Mouse (Mus musculus) left cerebral cortex, adult 2 months (tissue): ENCODE results near the gene Tbl1x. TPM values are rescaled to one million over a fixed set of nuclear protein-coding genes. Genes with fewer than 3 reads are reported as not detected.

Experiments
- DNase-seq, 2 experiments: peaks; one replicate each; pipeline ENCODE4 v3.0.0; 2021 to 2022; ENCODE audit warnings: low spot score in 2 of 2, mixed read lengths in 1 of 2; ENCODE audit errors: extremely low spot score in 1 of 2
- H3K27ac ChIP-seq: fragments of 200-600 bp; 2 replicates; pipeline ENCODE4 v1.8.1; 2022
- H3K4me3 ChIP-seq: fragments of 200-600 bp; 2 replicates; pipeline ENCODE4 v1.8.1; 2022
- CTCF ChIP-seq: fragments of 200-600 bp; IDR thresholded peaks from 2 replicates; pipeline ENCODE4 v1.8.1; 2022; ENCODE audit warnings: antibody characterized with exemption, mild to moderate bottlenecking, moderate library complexity
- intact Hi-C: fragments of 180-260 bp; cut with DNase I; formaldehyde crosslinking; loops from one replicate; pipeline ENCODE4 v1.15.1; 2025
- total RNA-seq, 2 experiments: library from RNA; stranded (reverse); gene quantifications; 2 replicates each; pipeline ENCODE4 v1.2.3; 2021

Gene Tbl1x
- total RNA-seq, 2 experiments from 2014 or later, result 49.6 TPM

- intact Hi-C loops, result no loop called here
- Histone ChIP-seq H3K4me3 (no peak overlapping the region), H3K27ac (no peak overlapping the region)
- TF ChIP-seq CTCF, result no peak
- DNase-seq, result no peak
These were observed 34.7 kb downstream of the Tbl1x start for GRCm38 (mm10) chrX:77545362-77546078.

GRCm38 (mm10) chrX:77546448-77546847, 35.6 kb downstream of the Tbl1x start:
- no peak overlapping the region for H3K27ac ChIP-seq
- H3K4me3 ChIP-seq, result no peak overlapping the region
- TF ChIP-seq CTCF, result no peak; the same call in 1 of the 2 replicates
- no peak for DNase-seq
- intact Hi-C loops, result no loop called here

- intact Hi-C loops, result no loop called here
- Histone ChIP-seq H3K27ac (no peak overlapping the region), H3K4me3 (no peak overlapping the region)
- DNase-seq, result no peak
- no peak for TF ChIP-seq CTCF
These were observed 38.1 kb downstream of the Tbl1x start for GRCm38 (mm10) chrX:77548951-77549350.

- no peak for DNase-seq
- intact Hi-C loops, result no loop called here
- no peak overlapping the region for H3K4me3 ChIP-seq
- no peak for TF ChIP-seq CTCF
- no peak overlapping the region for H3K27ac ChIP-seq
These were observed 39.6 kb downstream of the Tbl1x start for GRCm38 (mm10) chrX:77550388-77550787.

GRCm38 (mm10) chrX:77551306-77551705, 40.5 kb downstream of the Tbl1x start:
- intact Hi-C loops, result no loop called here
- no peak for DNase-seq
- TF ChIP-seq CTCF, result no peak
- H3K4me3 ChIP-seq, result no peak overlapping the region
- H3K27ac ChIP-seq, result no peak overlapping the region

GRCm38 (mm10) chrX:77552088-77552487, 41.3 kb downstream of the Tbl1x start:
- TF ChIP-seq CTCF, result no peak
- no peak overlapping the region for H3K27ac ChIP-seq
- intact Hi-C loops, result no loop called here
- H3K4me3 ChIP-seq, result no peak overlapping the region
- no peak for DNase-seq

- TF ChIP-seq CTCF, result no peak
- no peak for DNase-seq
- intact Hi-C loops, result no loop called here
- Histone ChIP-seq H3K27ac (no peak overlapping the region), H3K4me3 (no peak overlapping the region)
These were observed 45.2 kb downstream of the Tbl1x start for GRCm38 (mm10) chrX:77555985-77556384.

GRCm38 (mm10) chrX:77559199-77559881, 48.5 kb downstream of the Tbl1x start:
- no peak for DNase-seq
- Histone ChIP-seq H3K4me3 (no peak overlapping the region), H3K27ac (no peak overlapping the region)
- TF ChIP-seq CTCF, result no peak
- intact Hi-C loops, result no loop called here

GRCm38 (mm10) chrX:77563616-77564015, 52.8 kb downstream of the Tbl1x start:
- no peak for TF ChIP-seq CTCF
- DNase-seq, result no peak
- no peak overlapping the region for H3K27ac ChIP-seq
- H3K4me3 ChIP-seq, result no peak overlapping the region
- intact Hi-C loops, result no loop called here

- no peak overlapping the region for H3K4me3 ChIP-seq
- intact Hi-C loops, result no loop called here
- no peak overlapping the region for H3K27ac ChIP-seq
- no peak for TF ChIP-seq CTCF
- DNase-seq, result no peak
These were observed 55.9 kb downstream of the Tbl1x start for GRCm38 (mm10) chrX:77566739-77567138.

GRCm38 (mm10) chrX:77568013-77568412, 57.2 kb downstream of the Tbl1x start:
- intact Hi-C loops, result loop anchor here (2.0 kb wide), 1 partner anchor 57 kb away; the partner anchor contains the start of gene Tbl1x
- no peak for DNase-seq
- no peak overlapping the region for H3K4me3 ChIP-seq
- TF ChIP-seq CTCF, result no peak
- no peak overlapping the region for H3K27ac ChIP-seq

GRCm38 (mm10) chrX:77573743-77574142, 62.9 kb downstream of the Tbl1x start:
- no peak for DNase-seq
- intact Hi-C loops, result no loop called here
- TF ChIP-seq CTCF, result no peak
- Histone ChIP-seq H3K27ac (no peak overlapping the region), H3K4me3 (no peak overlapping the region)

GRCm38 (mm10) chrX:77577108-77577507, 66.3 kb downstream of the Tbl1x start:
- DNase-seq, result no peak
- TF ChIP-seq CTCF, result no peak
- no peak overlapping the region for H3K4me3 ChIP-seq
- intact Hi-C loops, result no loop called here
- H3K27ac ChIP-seq, result no peak overlapping the region
